Comparison of ENCODE assay signal across 26 mouse cellular contexts in genomic region chr8:115856816-115857215, GRCm38 (mm10).
"Had no signal": no experiment of that assay in that cellular context is flagged by ENCODE, and none has a peak within 500 bp of the region (broad histone marks: within the 10 kb centered on the region; RNA-seq: fewer than 3 reads in every experiment).

No protein-coding gene starts in this region.

- H3K27ac ChIP-seq: heart, embryonic 10.5 days; heart, embryonic 13.5 days; heart, embryonic 15.5 days; hindbrain, embryonic 10.5 days; hindbrain, embryonic 12.5 days; hindbrain, embryonic 13.5 days; hindbrain, embryonic 14.5 days; hindbrain, embryonic 15.5 days; hindbrain, postnatal 0 days; intestine, embryonic 15.5 days; kidney, postnatal 0 days; layer of hippocampus, adult 2 months had no signal

- H3K9ac ChIP-seq: heart, embryonic 12.5 days; heart, embryonic 13.5 days; heart, embryonic 15.5 days; hindbrain, embryonic 12.5 days; hindbrain, embryonic 13.5 days; hindbrain, embryonic 14.5 days; hindbrain, embryonic 15.5 days; intestine, embryonic 15.5 days; kidney, embryonic 15.5 days had no signal

- H3K9me3 ChIP-seq: heart, embryonic 10.5 days; heart, embryonic 12.5 days; heart, embryonic 13.5 days; heart, embryonic 15.5 days; hindbrain, embryonic 10.5 days; hindbrain, embryonic 12.5 days; hindbrain, embryonic 13.5 days; hindbrain, embryonic 15.5 days; intestine, embryonic 15.5 days; kidney, embryonic 15.5 days had no signal

- H3K4me1 ChIP-seq: heart, embryonic 10.5 days; heart, embryonic 12.5 days; heart, embryonic 13.5 days; heart, embryonic 15.5 days; hindbrain, embryonic 10.5 days; hindbrain, embryonic 12.5 days; hindbrain, embryonic 13.5 days; hindbrain, embryonic 15.5 days had no signal

- ATAC-seq: hindbrain, embryonic 16.5 days; hindbrain, postnatal 0 days; inflammation-experienced regulatory T-cells, adult 6 months; intestine, embryonic 15.5 days; intestine, embryonic 16.5 days had no signal

- H3K4me3 ChIP-seq: heart, embryonic 10.5 days; heart, embryonic 12.5 days; heart, embryonic 13.5 days; heart, embryonic 15.5 days; hindbrain, embryonic 10.5 days; hindbrain, embryonic 12.5 days; hindbrain, embryonic 13.5 days; hindbrain, embryonic 15.5 days; intestine, embryonic 15.5 days; kidney, embryonic 15.5 days; layer of hippocampus, adult 2 months had no signal

- H3K27me3 ChIP-seq: heart, embryonic 12.5 days; heart, embryonic 13.5 days; heart, embryonic 15.5 days; hindbrain, embryonic 12.5 days; hindbrain, embryonic 13.5 days; hindbrain, embryonic 15.5 days; intestine, embryonic 15.5 days; kidney, embryonic 15.5 days had no signal

- H3K4me2 ChIP-seq: heart, embryonic 11.5 days; heart, embryonic 12.5 days; heart, embryonic 13.5 days; heart, embryonic 15.5 days; hindbrain, embryonic 12.5 days; hindbrain, embryonic 13.5 days; hindbrain, embryonic 14.5 days; hindbrain, embryonic 15.5 days; intestine, embryonic 15.5 days; kidney, embryonic 15.5 days had no signal

- DNase-seq: heart, postnatal 10 days; heart, postnatal 14 days; heart, postnatal 36 days; heart, postnatal 4 days; kidney, adult 9 months; kidney, postnatal 14 days; layer of hippocampus, adult 9-11 months; layer of hippocampus, postnatal 36 days had no signal

- H3K36me3 ChIP-seq: heart, embryonic 10.5 days; heart, embryonic 12.5 days; heart, embryonic 13.5 days; heart, embryonic 15.5 days; hindbrain, embryonic 10.5 days; hindbrain, embryonic 12.5 days; hindbrain, embryonic 13.5 days; hindbrain, embryonic 15.5 days; intestine, embryonic 15.5 days; kidney, embryonic 15.5 days had no signal
